Mouse (Mus musculus) MEL (cell line): Measurements from ENCODE around the gene Hba-a1. TPM values are rescaled to one million over a fixed set of nuclear protein-coding genes. Genes with fewer than 3 reads are reported as not detected.
"Not testable (repeated sequence)": the region's sequence is repeated elsewhere in the genome, so short reads cannot be mapped to it uniquely, and the experiment has no call there.

Experiments
- DNase-seq: peaks from one replicate; pipeline ENCODE4 v3.0.0; 2011; ENCODE audit warnings: low read depth, low spot score
- H3K27ac ChIP-seq: 2 replicates; pipeline ENCODE4 v1.5.1; 2012; ENCODE audit warnings: low read depth, mild to moderate bottlenecking, control low read depth, low read length, moderate library complexity; ENCODE audit not compliant: control insufficient read depth
- H3K27me3 ChIP-seq, 2 experiments: fragments of 150-350 bp in 1 of 2; sonication (generic) in 1 of 2; 2 replicates each; pipeline ENCODE4 v1.6.1; 2012; ENCODE audit warnings: low read length in 2 of 2, mild to moderate bottlenecking in 2 of 2, improper control_type of control experiment in 1 of 2, moderate library complexity in 1 of 2; ENCODE audit not compliant: insufficient read depth in 2 of 2, control insufficient read depth in 1 of 2
- H3K36me3 ChIP-seq, 2 experiments: 2 replicates each; pipeline ENCODE4 v1.6.1; 2012 to 2014; ENCODE audit warnings: low read length in 2 of 2, improper control_type of control experiment in 1 of 2, inconsistent platforms in 1 of 2, mild to moderate bottlenecking in 1 of 2; ENCODE audit not compliant: insufficient read depth in 2 of 2, control insufficient read depth in 1 of 2
- H3K4me1 ChIP-seq, 2 experiments: fragments of 150-350 bp in 1 of 2; sonication (generic) in 1 of 2; 2 replicates each; pipeline ENCODE4 v1.6.1; 2012; ENCODE audit warnings: low read length in 2 of 2, improper control_type of control experiment in 1 of 2, mild to moderate bottlenecking in 1 of 2; ENCODE audit not compliant: insufficient read depth in 2 of 2, control insufficient read depth in 1 of 2
- H3K4me3 ChIP-seq, 2 experiments: fragments of 150-350 bp in 1 of 2; sonication (generic) in 1 of 2; 2 replicates each; pipeline ENCODE4 v1.5.1; 2012; ENCODE audit warnings: low read depth in 2 of 2, low read length in 2 of 2, mild to moderate bottlenecking in 2 of 2, moderate library complexity in 2 of 2, control low read depth in 1 of 2, improper control_type of control experiment in 1 of 2; ENCODE audit not compliant: control insufficient read depth in 1 of 2, insufficient read depth in 1 of 2
- H3K79me2 ChIP-seq: 2 replicates; pipeline ENCODE4 v1.6.1; 2012; ENCODE audit warnings: mild to moderate bottlenecking, low read length, moderate library complexity; ENCODE audit not compliant: control insufficient read depth, poor library complexity, insufficient read depth
- H3K9ac ChIP-seq: 2 replicates; pipeline ENCODE4 v1.6.1; 2012; ENCODE audit warnings: low read depth, mild to moderate bottlenecking, control low read depth, low read length, moderate library complexity; ENCODE audit not compliant: control insufficient read depth, poor library complexity, severe bottlenecking
- H3K9me3 ChIP-seq: fragments of 150-350 bp; sonication (generic); replicated peaks from 2 replicates; pipeline ENCODE4 v1.6.1; 2012; ENCODE audit warnings: mild to moderate bottlenecking, low read length, improper control_type of control experiment, moderate library complexity; ENCODE audit not compliant: insufficient read depth
- BHLHE40 ChIP-seq: IDR thresholded peaks from 2 replicates; pipeline ENCODE4 v1.6.1; 2012; ENCODE audit warnings: low read depth, mild to moderate bottlenecking, inconsistent platforms, low read length, improper control_type of control experiment, borderline replicate concordance
- EP300 ChIP-seq, 2 experiments: IDR thresholded peaks; 2 replicates each; pipeline ENCODE4 v1.6.1; 2011; ENCODE audit warnings: improper control_type of control experiment in 2 of 2, low read length in 2 of 2, low read depth in 1 of 2, mild to moderate bottlenecking in 1 of 2
- ETS1 ChIP-seq: IDR thresholded peaks from 2 replicates; pipeline ENCODE4 v1.6.1; 2012; ENCODE audit warnings: low read depth, mild to moderate bottlenecking, inconsistent platforms, low read length, improper control_type of control experiment, moderate library complexity
- GATA1 ChIP-seq: IDR thresholded peaks from 2 replicates; pipeline ENCODE4 v1.6.1; 2011; ENCODE audit warnings: low read depth, low read length, improper control_type of control experiment
- MAX ChIP-seq: IDR thresholded peaks from 2 replicates; pipeline ENCODE4 v1.6.1; 2011; ENCODE audit warnings: low read length, improper control_type of control experiment
- MAZ ChIP-seq: IDR thresholded peaks from 2 replicates; pipeline ENCODE4 v1.6.1; 2012; ENCODE audit warnings: low read depth, mild to moderate bottlenecking, inconsistent platforms, low read length, improper control_type of control experiment
- TCF12 ChIP-seq: IDR thresholded peaks from 2 replicates; pipeline ENCODE4 v1.6.1; 2014; ENCODE audit warnings: low read depth, mild to moderate bottlenecking, inconsistent platforms, low read length, improper control_type of control experiment, moderate library complexity
- UBTF ChIP-seq: IDR thresholded peaks from 2 replicates; pipeline ENCODE4 v1.6.1; 2012; ENCODE audit warnings: low read depth, mild to moderate bottlenecking, inconsistent platforms, low read length, improper control_type of control experiment, moderate library complexity, borderline replicate concordance; ENCODE audit not compliant: insufficient read depth
- USF1 ChIP-seq: IDR thresholded peaks from 2 replicates; pipeline ENCODE4 v1.6.1; 2014; ENCODE audit warnings: low read depth, mild to moderate bottlenecking, inconsistent platforms, low read length, improper control_type of control experiment, moderate library complexity
- USF2 ChIP-seq, 2 experiments: IDR thresholded peaks; 2 replicates each; pipeline ENCODE4 v1.6.1; 2011 to 2012; ENCODE audit warnings: improper control_type of control experiment in 2 of 2, low read length in 2 of 2, borderline replicate concordance in 1 of 2, inconsistent platforms in 1 of 2, low read depth in 1 of 2, mild to moderate bottlenecking in 1 of 2; ENCODE audit not compliant: insufficient read depth in 1 of 2
- ZNF384 ChIP-seq: IDR thresholded peaks from 2 replicates; pipeline ENCODE4 v1.6.1; 2012; ENCODE audit warnings: low read depth, mild to moderate bottlenecking, inconsistent platforms, low read length, improper control_type of control experiment
- polyA plus RNA-seq, 2 experiments: library from polyadenylated mRNA; stranded (reverse) in 1 of 2; unstranded in 1 of 2; fragments of >175 nt in 1 of 2; fragments of >200 nt in 1 of 2; gene quantifications; 2 replicates each; pipeline versions ENCODE4 v1.2.1 to v1.2.4; 2012; ENCODE audit warnings: low replicate concordance in 2 of 2, low read depth in 1 of 2; ENCODE audit not compliant: insufficient read length in 2 of 2, insufficient read depth in 1 of 2, missing spikeins in 1 of 2
- total RNA-seq: library from RNA; depleted of rRNA; stranded (reverse); fragments of 300-350 nt; gene quantifications from 2 replicates; pipeline ENCODE4 v1.2.3, GENCODE M21; 2012

The Hba-a1 gene
- total and polyA plus RNA-seq, 3 experiments: 272 to 334 (median 313) TPM

DNA sequence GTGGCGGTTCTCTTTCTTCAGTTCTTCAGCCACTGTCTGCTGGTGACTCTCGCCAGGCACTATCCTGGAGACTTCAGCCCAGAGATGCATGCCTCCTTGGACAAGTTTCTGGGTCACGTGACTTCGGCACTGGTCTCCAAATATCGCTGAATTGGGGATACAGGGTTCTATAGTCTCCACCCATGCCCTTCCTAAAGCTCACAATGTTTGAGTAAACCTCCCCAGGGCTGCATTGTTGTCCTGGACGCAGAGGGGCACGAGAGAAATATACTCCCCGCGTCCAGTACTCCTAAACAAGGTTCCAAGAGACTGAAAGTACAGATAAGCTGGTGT lies 4.1 kb downstream of the Hba-a1 start:
- H3K9ac ChIP-seq: peak overlapping the region; percentile 51
- TF ChIP-seq USF1: peak; percentile 93
- peak; percentile 39 to 70 for TF ChIP-seq USF2 (IDR thresholded peaks at IDR 0.05; ENCODE audit: borderline replicate concordance in 1 of 2, insufficient read depth in 1 of 2, low read depth in 1 of 2, low read length in 2 of 2)
- no peak for TF ChIP-seq UBTF
- TF ChIP-seq BHLHE40: peak; percentile 59; the same call in 1 of the 2 replicates
- no peak for TF ChIP-seq MAZ
- TF ChIP-seq TCF12: no peak
- peak; percentile 25; the same call in 1 of the 2 replicates for TF ChIP-seq MAX
- TF ChIP-seq, all 39 proteins: peak for 4
- H3K27me3 ChIP-seq: no peaks in the 10 kb centered on the region
- H3K9me3 ChIP-seq: no peaks in the 10 kb centered on the region
- no peak overlapping the region for H3K27ac ChIP-seq
- peak; percentile 53 for DNase-seq
- no peaks in the 10 kb centered on the region for H3K79me2 ChIP-seq
- peaks cover 3 to 7% of the 10 kb centered on the region in 2 experiments; a peak in 3 of 4 replicates for H3K4me1 ChIP-seq
- peaks cover 0 to 2% of the 10 kb centered on the region in 2 experiments; a peak in 2 of 4 replicates for H3K36me3 ChIP-seq
- peak overlapping the region; percentile 55 to 65 for H3K4me3 ChIP-seq

DNA sequence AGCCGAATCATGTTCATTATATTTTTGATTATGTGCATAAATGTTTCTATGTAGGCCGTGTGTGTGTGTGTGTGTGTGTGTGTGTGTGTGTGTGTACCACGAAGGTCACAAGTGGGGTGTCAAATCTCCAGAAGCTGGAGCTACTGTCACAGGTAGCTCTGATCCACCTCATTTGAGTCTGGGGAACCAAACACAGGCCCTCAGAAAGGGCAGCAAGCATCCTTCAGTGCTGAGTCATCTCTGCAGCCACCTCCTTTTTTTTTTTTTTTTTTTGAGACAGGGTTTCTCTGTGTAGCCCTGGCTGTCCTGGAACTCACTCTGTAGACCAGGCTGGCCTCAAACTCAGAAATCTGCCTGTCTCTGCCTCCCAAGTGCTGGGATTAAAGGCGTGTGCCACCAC lies 9.5 kb downstream of the Hba-a1 start:
- not testable (repeated sequence) for H3K4me1 ChIP-seq, H3K4me3 ChIP-seq, H3K9ac ChIP-seq, H3K9me3 ChIP-seq, H3K27me3 ChIP-seq, H3K79me2 ChIP-seq, DNase-seq, H3K36me3 ChIP-seq, H3K27ac ChIP-seq
- TF ChIP-seq ZNF384: peak; percentile 76

DNA sequence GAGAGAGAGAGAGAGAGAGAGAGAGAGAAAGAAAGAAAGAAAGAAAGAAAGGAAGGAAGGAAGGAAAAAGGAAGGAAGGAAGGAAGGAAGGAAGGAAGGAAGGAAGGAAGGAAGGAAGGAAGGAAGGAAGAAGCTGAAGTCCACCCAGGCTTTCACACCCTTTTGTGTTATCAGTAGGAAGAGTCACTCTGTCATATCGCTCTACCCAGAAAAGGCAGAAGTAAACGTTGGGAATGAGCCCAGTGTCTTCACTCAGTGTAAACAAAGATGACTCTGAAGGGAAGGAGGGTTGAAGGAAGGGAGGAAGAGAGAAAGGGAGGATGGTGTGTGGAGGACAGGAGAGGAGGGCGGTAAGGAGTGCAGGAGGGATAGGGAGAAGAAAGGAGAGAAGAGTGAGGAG lies 10.2 kb downstream of the Hba-a1 start:
- not testable (repeated sequence) for H3K9me3 ChIP-seq, H3K27me3 ChIP-seq, H3K36me3 ChIP-seq, H3K27ac ChIP-seq, H3K9ac ChIP-seq, H3K79me2 ChIP-seq, H3K4me1 ChIP-seq, H3K4me3 ChIP-seq
- DNase-seq: peak; percentile 69
- TF ChIP-seq BHLHE40: peak; percentile 51; the same call in 1 of the 2 replicates
- peak; percentile 49; the same call in 1 of the 2 replicates for TF ChIP-seq TCF12
- peak; percentile 71 for TF ChIP-seq GATA1
- peak; percentile 72 for TF ChIP-seq ETS1
- TF ChIP-seq EP300 (IDR thresholded peaks at IDR 0.05; ENCODE audit: low read depth in 1 of 2, low read length in 2 of 2): peak; percentile 69 to 71

DNA sequence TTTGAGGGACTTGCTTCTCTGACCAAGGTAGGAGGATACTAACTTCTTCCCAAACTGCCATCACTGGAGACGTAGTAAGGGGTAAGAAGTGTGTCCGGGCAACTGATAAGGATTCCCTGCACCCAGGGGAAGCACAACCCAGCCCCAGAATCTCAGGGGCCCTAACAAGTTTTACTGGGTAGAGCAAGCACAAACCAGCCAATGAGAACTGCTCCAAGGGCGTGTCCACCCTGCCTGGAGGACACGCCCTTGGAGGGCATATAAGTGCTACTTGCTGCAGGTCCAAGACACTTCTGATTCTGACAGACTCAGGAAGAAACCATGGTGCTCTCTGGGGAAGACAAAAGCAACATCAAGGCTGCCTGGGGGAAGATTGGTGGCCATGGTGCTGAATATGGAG lies 12.9 kb downstream of the Hba-a1 start, which contains the start of gene Hba-a2:
Gene Hba-a2, plus strand, starts transcription at position 287 of the 400 bp plus-strand sequence.
- not testable (repeated sequence) for H3K36me3 ChIP-seq, H3K79me2 ChIP-seq, H3K9ac ChIP-seq, H3K27ac ChIP-seq, H3K4me1 ChIP-seq, H3K9me3 ChIP-seq, H3K27me3 ChIP-seq, H3K4me3 ChIP-seq, DNase-seq

DNA sequence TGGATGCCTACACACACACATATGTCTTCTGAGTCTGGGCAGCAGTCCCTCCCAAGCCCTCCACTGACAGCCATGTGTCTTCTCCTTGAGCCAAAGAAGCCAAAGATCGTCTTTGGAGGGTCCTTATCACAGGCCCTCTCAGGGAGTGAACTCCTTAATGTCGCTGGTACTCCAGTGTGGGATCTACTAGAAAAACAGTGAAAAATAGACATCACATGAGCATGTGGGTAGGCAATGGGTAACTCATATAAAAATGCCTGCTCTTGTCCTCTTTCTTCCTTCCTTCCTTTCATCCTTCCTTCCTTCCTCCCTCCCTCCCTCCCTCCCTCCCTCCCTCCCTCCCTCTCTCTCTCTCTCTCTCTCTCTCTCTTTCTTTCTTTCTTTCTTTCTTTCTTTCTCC lies 14.1 kb downstream of the Hba-a1 start:
- H3K9me3 ChIP-seq, H3K4me3 ChIP-seq, H3K79me2 ChIP-seq, H3K4me1 ChIP-seq, DNase-seq, H3K27me3 ChIP-seq, H3K9ac ChIP-seq, H3K27ac ChIP-seq, H3K36me3 ChIP-seq: not testable (repeated sequence)
